Mouse (Mus musculus) brain, embryonic 14.5 days (tissue): ENCODE data around the gene Il1rl2. TPM values are rescaled to one million over a fixed set of nuclear protein-coding genes. Genes with fewer than 3 reads are reported as not detected.

Experiments
- DNase-seq: peaks from one replicate; pipeline ENCODE4 v3.0.0-alpha.2; 2011; ENCODE audit warnings: low read depth
- CTCF ChIP-seq: fragments of 200-500 bp; IDR thresholded peaks from 2 replicates; pipeline ENCODE4 v1.5.1; 2012; ENCODE audit warnings: inconsistent platforms, mild to moderate bottlenecking, moderate library complexity, borderline replicate concordance; ENCODE audit not compliant: insufficient read depth, insufficient read length; ENCODE audit errors: extremely low read depth
- POLR2A ChIP-seq: fragments of 200-500 bp; IDR thresholded peaks from 2 replicates; pipeline ENCODE4 v1.6.1; 2012; ENCODE audit warnings: mild to moderate bottlenecking, inconsistent platforms, borderline replicate concordance; ENCODE audit not compliant: poor library complexity, insufficient read depth, insufficient read length, severe bottlenecking; ENCODE audit errors: extremely low read depth
- polyA plus RNA-seq: library from polyadenylated mRNA; depleted of rRNA; stranded (reverse); fragments of >200 nt; gene quantifications from 2 replicates; pipeline ENCODE4 v1.2.3, GENCODE M21; 2012; rRNA removed

Gene Il1rl2
- polyA plus RNA-seq, 1 experiment = 1.5 TPM

DNA sequence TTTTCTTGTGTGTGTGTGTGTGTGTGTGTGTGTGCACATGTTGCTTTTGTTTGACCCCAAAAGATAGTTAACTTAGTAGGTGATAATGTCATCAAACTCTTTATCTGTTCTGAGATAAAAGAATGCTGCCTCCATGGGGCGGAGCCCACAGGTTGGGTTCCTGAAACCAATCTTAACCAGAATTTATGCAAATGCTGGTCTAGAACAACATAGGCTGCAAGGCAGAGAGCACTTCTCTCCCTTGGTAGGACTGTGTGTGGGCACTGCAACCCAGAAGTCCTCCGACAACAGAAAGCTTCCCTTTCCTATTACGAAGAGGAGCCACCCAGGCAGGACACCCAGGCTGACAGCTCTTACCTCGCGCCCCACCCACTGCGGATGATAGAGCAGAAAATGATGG lies 75.2 kb downstream of the Il1rl2 start:
- TF ChIP-seq CTCF = no peak
- no peak for TF ChIP-seq POLR2A
- DNase-seq = no peak

DNA sequence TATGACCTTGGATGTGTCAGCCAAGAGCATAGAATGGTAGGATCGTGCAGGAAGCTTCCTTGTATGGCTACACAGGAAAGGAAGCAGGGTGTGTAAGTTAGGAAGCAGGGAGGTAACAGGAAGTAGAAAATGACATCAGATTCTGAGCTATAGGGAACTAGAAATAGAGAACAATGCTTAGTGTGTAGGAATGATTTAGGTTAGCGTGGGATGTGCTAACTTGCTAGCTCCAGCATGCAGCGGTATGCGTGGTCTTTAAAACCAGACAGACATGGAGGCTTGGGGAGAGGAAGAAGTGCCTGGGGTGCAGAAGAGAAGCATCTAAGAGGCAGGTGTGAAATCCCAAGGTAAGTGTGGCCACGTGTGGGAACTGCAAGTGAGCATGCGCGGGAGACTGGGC lies 80.3 kb downstream of the Il1rl2 start:
- no peak for TF ChIP-seq CTCF
- no peak for TF ChIP-seq POLR2A
- DNase-seq = no peak

GRCm38 (mm10) chr1:40409882-40410281 lies 85.5 kb downstream of the Il1rl2 start:
- TF ChIP-seq CTCF (no peak), POLR2A (no peak)
- no peak for DNase-seq

- TF ChIP-seq POLR2A (no peak), CTCF (no peak)
Observed at GRCm38 (mm10) chr1:40413039-40413438, 88.6 kb downstream of the Il1rl2 start.

DNA sequence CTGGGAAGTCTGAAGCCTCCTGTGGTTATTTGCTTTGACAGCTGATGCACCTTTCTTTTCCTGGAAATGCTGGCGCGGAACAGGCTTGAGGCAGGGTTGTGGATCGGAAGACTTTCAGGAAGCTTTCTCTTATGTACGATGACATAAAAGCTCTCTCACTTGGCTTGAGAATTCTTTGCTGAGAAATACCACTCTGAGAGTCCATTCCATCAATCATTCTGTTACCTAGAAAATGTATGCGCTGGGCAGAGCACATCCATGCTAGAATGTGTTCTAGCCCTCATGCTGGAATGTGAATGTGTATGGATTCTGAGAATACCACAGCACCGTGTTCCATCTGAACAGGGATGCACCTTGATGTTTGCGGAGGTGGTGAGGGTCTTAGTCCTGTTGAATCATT lies 89.9 kb downstream of the Il1rl2 start:
- DNase-seq = no peak
- no peak for TF ChIP-seq POLR2A
- TF ChIP-seq CTCF = no peak

More at GRCm38 (mm10) chr1:40413039-40413438, 88.6 kb downstream of the Il1rl2 start:
- DNase-seq = no peak

DNA sequence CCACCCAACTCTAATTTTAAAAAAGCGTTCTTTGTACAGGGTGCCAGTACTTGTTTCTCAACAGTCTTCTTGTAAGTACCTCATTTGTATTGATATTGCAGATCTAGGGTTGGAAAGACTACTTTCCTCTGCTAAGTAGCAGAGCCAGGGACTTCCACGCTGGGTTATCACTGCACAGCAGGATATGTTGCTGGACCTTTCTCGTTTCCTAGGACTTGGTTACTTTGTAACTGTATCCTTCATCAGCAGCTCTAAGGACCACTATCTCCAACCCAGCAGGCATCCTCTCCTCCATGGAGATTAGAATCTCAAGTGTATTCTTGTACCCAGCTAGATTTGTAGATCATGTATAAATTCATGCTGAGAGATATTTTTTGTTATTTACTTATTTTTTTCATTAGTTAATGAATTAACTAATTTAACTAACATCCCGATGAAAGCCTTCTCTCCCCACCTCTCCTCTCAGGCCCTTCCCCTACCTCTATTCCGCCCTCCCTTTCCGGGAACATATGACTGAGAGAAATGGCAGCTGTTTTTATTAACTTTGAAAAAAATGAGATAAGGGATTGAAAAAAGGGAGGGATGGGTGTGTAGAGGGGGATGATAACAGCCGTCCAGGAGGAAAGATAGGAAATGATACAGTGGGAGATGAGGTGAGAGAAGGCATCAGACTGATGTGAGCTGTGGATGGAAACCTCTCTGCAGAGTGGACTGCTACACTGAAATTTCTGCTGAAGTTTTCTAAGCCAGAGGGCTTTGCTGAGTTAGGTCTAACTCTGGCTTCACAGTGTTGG lies 90.7 kb downstream of the Il1rl2 start:
- no peak for TF ChIP-seq POLR2A
- no peak for TF ChIP-seq CTCF
- DNase-seq = no peak

- DNase-seq = no peak
- TF ChIP-seq POLR2A (no peak), CTCF (no peak)
Observed at GRCm38 (mm10) chr1:40417034-40417433, 92.6 kb downstream of the Il1rl2 start.

Other genes with a start within 250 kb of the Il1rl2 start
- gene Il1r1, start 99.5 kb upstream of the Il1rl2 start, polyA plus RNA-seq = 0.54 and 0.72 TPM in 2 replicates
- gene Il1rl1, start 105.0 kb downstream of the Il1rl2 start, polyA plus RNA-seq = 0.16 and 0.42 TPM in 2 replicates
- gene Il18r1, start 140.9 kb downstream of the Il1rl2 start, polyA plus RNA-seq = 0.03 and 0.05 TPM in 2 replicates
- 0.04 and 0.13 TPM in 2 replicates for gene Il18rap, start 190.8 kb downstream of the Il1rl2 start, polyA plus RNA-seq